Mouse (Mus musculus): Measurements from ENCODE around the gene Bves. TPM values are rescaled to one million over a fixed set of nuclear protein-coding genes. Genes with fewer than 3 reads are reported as not detected.
"Not testable (repeated sequence)": the region's sequence is repeated elsewhere in the genome, so short reads cannot be mapped to it uniquely, and the experiment has no call there.

Gene Bves
- 0.55 and 0.88 TPM in 2 replicates for polyA plus RNA-seq (2012; ENCODE audit: insufficient read depth, insufficient read length, missing spikeins)

DNA sequence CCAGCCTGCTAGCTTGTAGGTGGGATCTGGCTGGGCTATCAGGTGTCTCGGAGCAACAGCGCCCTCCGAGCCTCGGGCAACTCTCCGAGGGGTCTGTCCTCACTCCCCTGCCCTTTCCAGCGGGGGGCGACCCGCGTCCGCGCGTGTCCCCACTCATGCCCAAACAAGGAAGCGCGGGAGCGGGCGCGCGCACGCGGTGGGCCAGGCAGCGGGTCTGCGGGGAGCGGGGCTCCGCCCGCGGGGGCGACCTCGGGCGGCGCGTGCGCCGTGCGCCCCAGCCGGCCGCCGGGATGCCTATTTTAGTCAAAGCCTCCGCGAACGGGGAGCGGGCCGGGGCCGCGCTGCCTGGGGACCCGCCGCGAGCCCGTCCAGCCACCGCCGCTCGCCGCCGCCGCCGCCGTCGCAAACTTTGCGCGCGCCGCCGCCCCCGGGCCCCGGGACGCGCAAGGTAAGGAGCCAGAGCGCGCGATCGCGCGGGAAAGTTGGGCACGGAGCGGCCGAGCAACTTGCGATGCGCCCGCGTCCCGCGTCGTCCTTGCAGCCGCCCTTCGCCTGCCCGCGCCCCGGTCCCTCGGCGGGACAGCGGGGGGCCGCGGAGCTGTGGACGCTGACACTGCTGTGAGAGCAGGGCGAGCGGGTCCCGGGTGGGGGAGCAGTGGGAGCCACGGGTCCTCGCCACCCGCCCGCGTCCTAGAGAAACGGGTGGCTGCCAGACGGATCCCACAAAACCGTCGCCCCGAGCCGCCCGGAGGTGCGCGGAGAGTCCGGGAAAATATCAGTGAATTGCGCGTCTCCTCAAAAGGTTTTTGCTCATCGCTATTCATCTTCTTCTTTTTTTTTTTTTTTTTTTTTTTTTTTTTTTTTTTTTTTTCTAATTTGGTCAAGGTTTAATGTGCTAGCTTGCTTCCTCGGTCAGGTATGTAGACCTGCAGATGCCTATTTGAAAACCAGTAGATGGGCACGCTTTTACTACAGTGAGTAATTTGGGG is at the start of gene Bves:
TSS of gene Bves (plus strand) at position 339 of the 989 bp plus-strand sequence.
- peak within 1 kb of the TSS; percentile 42 for H3K4me3 ChIP-seq (ENCODE audit: insufficient read depth, low read depth, low read length)
- H3K4me1 ChIP-seq (ENCODE audit: control insufficient read depth, insufficient read depth, insufficient read length, low read length), result no peaks in the 10 kb centered on the region

DNA sequence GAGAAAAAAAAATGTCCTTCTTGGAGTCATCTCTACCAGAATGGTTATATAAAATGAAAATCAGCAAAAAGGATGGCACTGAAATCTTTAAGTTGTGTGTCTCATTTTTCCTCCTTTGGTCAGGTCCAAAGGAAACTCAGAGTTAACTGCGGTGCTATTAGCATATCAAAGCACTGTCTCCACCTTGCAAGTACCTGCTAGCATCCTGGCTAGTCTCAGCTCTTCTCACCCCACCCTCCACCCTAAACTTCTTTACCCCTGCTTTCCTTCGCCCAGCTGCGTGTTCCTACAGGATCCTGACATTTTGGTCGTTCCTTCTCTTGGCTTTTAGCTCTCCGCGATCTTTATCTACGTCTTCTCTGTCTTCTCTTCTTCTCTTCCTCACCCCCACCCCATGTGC is 47.2 kb upstream of the Bves start:
- Histone ChIP-seq H3K4me1 (ENCODE audit: control insufficient read depth, insufficient read depth, insufficient read length, low read length) (no peaks in the 10 kb centered on the region), H3K27ac (replicated peaks; ENCODE audit: low read depth, low read length) (no peak overlapping the region), H3K4me3 (ENCODE audit: insufficient read depth, low read depth, low read length) (no peak overlapping the region)

More for the DNA sequence above, at the start of gene Bves:
- H3K27ac ChIP-seq (replicated peaks; ENCODE audit: low read depth, low read length), result no peak within 1 kb of the TSS

DNA sequence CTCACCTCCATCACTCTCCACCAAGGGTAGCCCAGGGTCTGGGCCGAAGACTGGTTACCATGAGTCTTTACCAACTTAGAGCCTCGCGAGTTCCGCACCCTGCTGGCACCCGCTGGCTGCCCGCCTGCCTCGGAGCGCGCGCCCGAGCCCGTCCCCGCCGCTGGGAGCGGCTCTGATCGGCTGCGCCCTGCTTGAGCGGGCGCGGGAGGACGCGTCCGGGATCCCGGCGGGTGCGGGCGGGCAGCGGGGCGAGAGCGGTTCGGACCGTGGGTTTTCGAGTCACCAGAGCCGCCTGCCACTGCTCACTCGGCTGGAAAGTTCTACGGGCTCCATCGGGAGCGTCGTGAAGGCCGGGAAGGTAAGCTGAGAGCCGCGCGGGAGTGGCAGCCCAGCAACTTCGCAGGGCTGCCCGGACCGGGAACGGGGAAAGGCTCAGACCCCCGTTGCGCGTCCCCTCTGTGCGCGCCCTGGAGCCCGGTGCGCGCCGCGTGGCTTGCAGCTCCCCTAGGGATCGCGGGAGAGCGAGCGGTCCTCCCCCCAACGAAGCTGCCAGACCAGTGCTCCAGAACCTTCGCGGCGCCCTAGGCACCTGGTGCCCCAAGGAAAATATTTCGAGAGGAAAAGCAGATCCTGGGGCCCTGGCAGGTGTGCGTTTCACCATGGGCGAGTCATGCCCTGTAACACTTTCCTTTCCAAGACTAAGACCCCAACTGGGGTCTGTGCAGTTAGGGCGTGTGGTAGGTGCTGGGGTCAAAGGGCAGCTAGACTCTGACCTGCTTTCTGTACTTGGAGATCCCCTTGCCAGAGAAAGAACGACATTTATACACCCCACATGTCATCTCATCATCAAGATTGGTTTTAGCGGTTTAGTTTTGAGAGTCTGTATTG is 46.1 kb upstream of the Bves start:
- Histone ChIP-seq H3K4me3 (ENCODE audit: insufficient read depth, low read depth, low read length) (peak overlapping the region; percentile 48), H3K4me1 (ENCODE audit: control insufficient read depth, insufficient read depth, insufficient read length, low read length) (no peaks in the 10 kb centered on the region), H3K27ac (replicated peaks; ENCODE audit: low read depth, low read length) (no peak overlapping the region)

- Histone ChIP-seq H3K4me1 (ENCODE audit: control insufficient read depth, insufficient read depth, insufficient read length, low read length) (no peaks in the 10 kb centered on the region), H3K27ac (replicated peaks; ENCODE audit: low read depth, low read length) (no peak overlapping the region), H3K4me3 (ENCODE audit: insufficient read depth, low read depth, low read length) (no peak overlapping the region)
Measured at GRCm38 (mm10) chr10:45290618-45291017, 45.0 kb upstream of the Bves start.

- H3K4me1 ChIP-seq (ENCODE audit: control insufficient read depth, insufficient read depth, insufficient read length, low read length); H3K27ac ChIP-seq (replicated peaks; ENCODE audit: low read depth, low read length); H3K4me3 ChIP-seq (ENCODE audit: insufficient read depth, low read depth, low read length): not testable (repeated sequence)
Measured at GRCm38 (mm10) chr10:45292159-45292558, 43.4 kb upstream of the Bves start.

DNA sequence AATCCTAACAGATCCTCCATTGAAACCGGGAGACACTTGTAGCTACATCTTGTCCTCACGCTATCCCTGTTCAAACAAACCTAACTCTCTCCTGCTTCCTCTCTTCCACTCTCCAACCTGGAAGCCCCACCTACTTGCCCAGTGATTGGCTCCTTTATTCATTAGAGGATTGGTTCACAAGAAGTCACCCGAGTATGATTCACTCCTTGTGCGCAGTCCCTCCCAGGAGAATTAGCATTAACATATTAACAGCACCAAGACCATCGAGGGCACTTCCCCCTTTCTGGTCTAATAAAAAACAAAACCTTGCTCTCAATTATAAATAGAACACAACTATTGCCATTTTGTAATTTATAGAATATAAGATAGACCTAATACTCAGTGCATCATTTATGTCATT is 40.5 kb upstream of the Bves start:
- Histone ChIP-seq H3K27ac (replicated peaks; ENCODE audit: low read depth, low read length) (no peak overlapping the region), H3K4me3 (ENCODE audit: insufficient read depth, low read depth, low read length) (no peak overlapping the region), H3K4me1 (ENCODE audit: control insufficient read depth, insufficient read depth, insufficient read length, low read length) (no peaks in the 10 kb centered on the region)

DNA sequence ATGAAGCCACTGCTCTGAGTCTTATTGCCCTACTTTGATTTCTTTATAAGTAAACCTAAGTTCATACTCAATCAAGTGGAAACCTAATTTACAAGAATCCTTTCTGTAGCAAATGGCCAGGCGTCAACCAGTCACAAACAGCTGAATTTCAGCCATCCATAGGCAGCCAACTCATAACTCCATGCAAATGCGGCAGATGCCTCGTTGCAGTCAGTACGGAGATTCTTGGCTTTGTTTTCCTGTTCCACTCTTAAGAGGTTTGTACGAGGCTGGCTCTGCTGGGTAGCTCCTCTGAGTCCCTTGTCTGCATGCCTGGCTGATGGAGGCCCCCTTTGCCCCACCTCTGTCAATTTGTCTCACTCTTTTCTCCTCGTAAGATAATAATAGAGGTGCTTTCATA is 37.1 kb upstream of the Bves start:
- Histone ChIP-seq H3K4me1 (ENCODE audit: control insufficient read depth, insufficient read depth, insufficient read length, low read length) (no peaks in the 10 kb centered on the region), H3K4me3 (ENCODE audit: insufficient read depth, low read depth, low read length) (no peak overlapping the region), H3K27ac (replicated peaks; ENCODE audit: low read depth, low read length) (no peak overlapping the region)

DNA sequence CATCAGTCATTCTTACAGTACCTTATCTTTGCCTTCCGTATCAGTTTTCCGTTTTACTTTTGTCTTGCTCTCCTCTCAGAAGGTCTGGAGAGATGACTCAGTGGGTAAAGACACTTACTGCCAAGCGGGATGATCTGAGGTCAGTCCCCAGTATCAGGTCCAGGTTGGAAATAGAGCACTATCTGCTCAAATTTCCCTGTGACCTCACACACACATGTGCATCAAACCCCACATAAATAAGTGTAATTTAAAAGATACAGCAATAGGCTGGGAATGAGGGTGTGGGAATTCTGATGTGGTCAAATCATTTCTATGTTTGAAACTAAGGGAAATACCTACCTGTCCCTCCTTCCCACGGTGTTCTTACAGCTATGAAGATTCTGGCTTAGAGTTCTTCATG is 36.1 kb upstream of the Bves start:
- H3K4me3 ChIP-seq (ENCODE audit: insufficient read depth, low read depth, low read length), result no peak overlapping the region
- H3K27ac ChIP-seq (replicated peaks; ENCODE audit: low read depth, low read length), result no peak overlapping the region
- H3K4me1 ChIP-seq (ENCODE audit: control insufficient read depth, insufficient read depth, insufficient read length, low read length), result no peaks in the 10 kb centered on the region

DNA sequence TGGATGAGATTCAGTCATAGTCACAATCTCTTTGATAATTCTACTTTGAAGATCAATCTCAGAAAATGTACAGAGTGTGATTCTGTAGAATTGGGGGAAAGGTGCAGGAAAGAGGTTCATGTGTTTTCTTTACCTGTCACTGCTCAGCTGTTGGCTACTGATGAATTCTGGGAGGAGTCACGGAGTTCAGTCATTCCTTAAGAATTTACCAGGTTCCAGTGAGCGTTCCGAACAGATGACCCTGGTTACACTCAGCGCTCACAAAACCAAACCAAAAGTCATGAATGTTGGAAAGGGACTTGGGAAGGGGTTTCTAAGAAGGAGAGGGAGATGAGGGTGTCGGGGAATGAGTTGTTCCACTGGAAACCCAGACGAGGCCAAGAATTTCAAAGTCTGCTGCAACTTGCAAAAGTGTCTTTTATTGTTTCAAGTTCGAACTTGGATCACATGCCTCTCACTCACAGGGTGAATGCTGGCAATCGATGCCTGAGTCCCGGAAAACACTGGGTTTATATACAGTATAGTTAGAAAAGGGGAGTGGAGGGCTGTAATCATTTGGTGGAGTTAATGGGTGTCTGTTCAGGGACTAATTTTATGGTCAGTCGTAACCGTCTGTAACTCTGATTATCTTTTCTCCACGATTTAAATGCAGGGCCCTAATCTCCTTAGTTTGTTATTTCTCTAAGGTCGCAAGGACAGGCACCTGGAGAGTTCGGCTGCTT is 32.1 kb upstream of the Bves start:
- Histone ChIP-seq H3K27ac (replicated peaks; ENCODE audit: low read depth, low read length) (no peak overlapping the region), H3K4me3 (ENCODE audit: insufficient read depth, low read depth, low read length) (no peak overlapping the region), H3K4me1 (ENCODE audit: control insufficient read depth, insufficient read depth, insufficient read length, low read length) (no peaks in the 10 kb centered on the region)

- no peaks in the 10 kb centered on the region for H3K4me1 ChIP-seq (ENCODE audit: control insufficient read depth, insufficient read depth, insufficient read length, low read length)
- no peak overlapping the region for H3K4me3 ChIP-seq (ENCODE audit: insufficient read depth, low read depth, low read length)
- H3K27ac ChIP-seq (replicated peaks; ENCODE audit: low read depth, low read length), result no peak overlapping the region
Measured at GRCm38 (mm10) chr10:45305173-45305572, 30.4 kb upstream of the Bves start.

DNA sequence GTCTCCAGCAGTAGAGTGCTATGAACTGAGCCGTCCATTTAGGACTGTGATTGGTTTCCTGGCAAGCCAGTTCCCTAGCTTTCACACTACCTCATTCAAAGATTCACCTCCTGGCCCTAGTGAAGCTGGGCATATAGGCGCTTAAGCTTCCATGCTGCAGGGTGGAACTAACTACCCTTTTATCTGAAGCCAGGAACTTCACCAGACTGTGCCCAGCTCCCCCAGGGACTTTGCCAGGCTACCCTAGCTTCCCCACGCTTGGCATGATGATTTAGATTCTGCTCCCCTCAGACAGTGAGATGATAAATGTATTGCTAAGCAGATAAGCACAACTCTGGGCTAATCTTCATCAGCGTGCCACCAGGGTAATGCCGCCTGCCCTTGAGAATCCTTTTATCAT is 24.4 kb upstream of the Bves start:
- Histone ChIP-seq H3K4me1 (ENCODE audit: control insufficient read depth, insufficient read depth, insufficient read length, low read length) (no peaks in the 10 kb centered on the region), H3K4me3 (ENCODE audit: insufficient read depth, low read depth, low read length) (no peak overlapping the region), H3K27ac (replicated peaks; ENCODE audit: low read depth, low read length) (no peak overlapping the region)

GRCm38 (mm10) chr10:45311624-45312023 is 23.9 kb upstream of the Bves start:
- H3K4me1 ChIP-seq (ENCODE audit: control insufficient read depth, insufficient read depth, insufficient read length, low read length), result no peaks in the 10 kb centered on the region
- no peak overlapping the region for H3K4me3 ChIP-seq (ENCODE audit: insufficient read depth, low read depth, low read length)
- no peak overlapping the region for H3K27ac ChIP-seq (replicated peaks; ENCODE audit: low read depth, low read length)

- Histone ChIP-seq H3K4me1 (ENCODE audit: control insufficient read depth, insufficient read depth, insufficient read length, low read length) (no peaks in the 10 kb centered on the region), H3K4me3 (ENCODE audit: insufficient read depth, low read depth, low read length) (no peak overlapping the region), H3K27ac (replicated peaks; ENCODE audit: low read depth, low read length) (no peak overlapping the region)
Measured at GRCm38 (mm10) chr10:45314865-45315264, 20.7 kb upstream of the Bves start.

- Histone ChIP-seq H3K4me1 (ENCODE audit: control insufficient read depth, insufficient read depth, insufficient read length, low read length) (no peaks in the 10 kb centered on the region), H3K27ac (replicated peaks; ENCODE audit: low read depth, low read length) (no peak overlapping the region), H3K4me3 (ENCODE audit: insufficient read depth, low read depth, low read length) (no peak overlapping the region)
Measured at GRCm38 (mm10) chr10:45318922-45319321, 16.6 kb upstream of the Bves start.

GRCm38 (mm10) chr10:45320296-45320695 is 15.3 kb upstream of the Bves start:
- Histone ChIP-seq H3K4me1 (ENCODE audit: control insufficient read depth, insufficient read depth, insufficient read length, low read length) (no peaks in the 10 kb centered on the region), H3K4me3 (ENCODE audit: insufficient read depth, low read depth, low read length) (no peak overlapping the region)

More at GRCm38 (mm10) chr10:45320296-45320695, 15.3 kb upstream of the Bves start:
- H3K27ac ChIP-seq (replicated peaks; ENCODE audit: low read depth, low read length), result no peak overlapping the region
